Mouse (Mus musculus): Measurements from ENCODE around the gene Apbb2. TPM values are rescaled to one million over a fixed set of nuclear protein-coding genes. Genes with fewer than 3 reads are reported as not detected.

The Apbb2 gene
- polyA plus RNA-seq, 2 experiments from 2014 or later = 5.0 TPM; not detected in 1

GRCm38 (mm10) chr5:66516311-66516710 lies 102.3 kb downstream of the Apbb2 start:
- no peak for ATAC-seq

GRCm38 (mm10) chr5:66515271-66515670 lies 103.3 kb downstream of the Apbb2 start:
- no peak for ATAC-seq

- no peak for ATAC-seq
These were observed 103.9 kb downstream of the Apbb2 start for GRCm38 (mm10) chr5:66514659-66515058.

- ATAC-seq = no peak
These were observed 105.2 kb downstream of the Apbb2 start for GRCm38 (mm10) chr5:66513412-66513811.

- no peak for ATAC-seq
These were observed 106.1 kb downstream of the Apbb2 start for GRCm38 (mm10) chr5:66512519-66512918.

- ATAC-seq = no peak
These were observed 107.9 kb downstream of the Apbb2 start for GRCm38 (mm10) chr5:66510716-66511115.

- ATAC-seq = no peak
These were observed 109.4 kb downstream of the Apbb2 start for GRCm38 (mm10) chr5:66509151-66509550.

GRCm38 (mm10) chr5:66505578-66505977 lies 113.0 kb downstream of the Apbb2 start:
- ATAC-seq = no peak

- ATAC-seq = no peak
These were observed 113.5 kb downstream of the Apbb2 start for GRCm38 (mm10) chr5:66505071-66505470.

- ATAC-seq = no peak
These were observed 114.2 kb downstream of the Apbb2 start for GRCm38 (mm10) chr5:66504434-66504747.

GRCm38 (mm10) chr5:66503557-66504433 lies 114.8 kb downstream of the Apbb2 start:
- no peak for ATAC-seq

- ATAC-seq = no peak
These were observed 115.6 kb downstream of the Apbb2 start for GRCm38 (mm10) chr5:66503033-66503432.

GRCm38 (mm10) chr5:66499621-66500020 lies 119.0 kb downstream of the Apbb2 start:
- no peak for ATAC-seq

- ATAC-seq = no peak
These were observed 120.4 kb downstream of the Apbb2 start for GRCm38 (mm10) chr5:66498140-66498539.

- ATAC-seq = no peak
These were observed 121.0 kb downstream of the Apbb2 start for GRCm38 (mm10) chr5:66497479-66498087.

- no peak for ATAC-seq
These were observed 121.7 kb downstream of the Apbb2 start for GRCm38 (mm10) chr5:66496881-66497360.

- ATAC-seq = no peak
These were observed 123.9 kb downstream of the Apbb2 start for GRCm38 (mm10) chr5:66494651-66495050.

GRCm38 (mm10) chr5:66492563-66492960 lies 126.0 kb downstream of the Apbb2 start:
- ATAC-seq = no peak

- ATAC-seq = no peak
These were observed 126.5 kb downstream of the Apbb2 start for GRCm38 (mm10) chr5:66491907-66492562.

- ATAC-seq = no peak
These were observed 132.6 kb downstream of the Apbb2 start for GRCm38 (mm10) chr5:66486028-66486427.

- no peak for ATAC-seq
These were observed 142.3 kb downstream of the Apbb2 start for GRCm38 (mm10) chr5:66476266-66476665.

- ATAC-seq = no peak
These were observed 142.8 kb downstream of the Apbb2 start for GRCm38 (mm10) chr5:66475824-66476223.

- ATAC-seq = no peak
These were observed 144.4 kb downstream of the Apbb2 start for GRCm38 (mm10) chr5:66474153-66474552.

- no peak for ATAC-seq
These were observed 145.0 kb downstream of the Apbb2 start for GRCm38 (mm10) chr5:66473599-66473998.
